35 mouse cellular contexts compared by ENCODE assay signal in the genomic region with DNA sequence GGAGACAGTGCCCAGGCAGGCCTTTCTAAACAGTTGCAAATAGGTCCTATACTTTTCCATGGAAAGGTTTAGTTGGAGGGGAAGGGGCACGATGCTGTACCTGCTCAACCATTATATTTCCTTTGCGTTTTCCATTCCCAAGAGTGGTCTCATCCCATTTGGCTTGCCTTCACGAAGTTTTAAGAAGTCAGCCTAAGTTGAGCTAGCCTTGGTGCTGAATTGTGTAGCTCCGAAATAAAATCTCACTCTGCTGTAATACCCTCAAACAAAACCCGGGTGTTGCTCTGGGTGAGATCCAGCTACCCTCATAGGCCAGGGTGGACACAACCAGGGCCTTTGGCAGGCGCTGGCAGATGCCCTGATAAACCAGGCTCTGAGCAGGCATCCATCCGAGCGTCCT. TPM values are rescaled to one million over a fixed set of nuclear protein-coding genes. Genes with fewer than 3 reads are reported as not detected.
A peak's percentile ranks its signal among the peaks of the same experiment; 100 is the strongest.
DNase-seq lines count a peak whose midpoint lies in the region; ATAC-seq and TF ChIP-seq lines count a peak whose summit lies in the region.
"Had no signal": no experiment of that assay in that cellular context is flagged by ENCODE, and none has a peak within 500 bp of the region (broad histone marks: within the 10 kb centered on the region; RNA-seq: fewer than 3 reads in every experiment).

No protein-coding gene starts in this region.

- TF ChIP-seq CTCF in E14TG2a.4 (conservative IDR thresholded peaks at IDR 0.05; ENCODE audit: low read length), result no peak

- peaks cover 17% of the 10 kb centered on the region for H3K4me1 ChIP-seq in E14TG2a.4 (replicated peaks; ENCODE audit: low read depth, low read length)
- H3K4me1 ChIP-seq in hindbrain, embryonic 14.5 days (replicated peaks; ENCODE audit: control insufficient read depth, insufficient read depth, low read length), result no peaks in the 10 kb centered on the region
- H3K4me1 ChIP-seq: embryonic facial prominence, embryonic 12.5 days; forebrain, embryonic 10.5 days; heart, embryonic 10.5 days; heart, embryonic 15.5 days; midbrain, embryonic 10.5 days; midbrain, embryonic 15.5 days; stomach, embryonic 15.5 days had no signal

- no peak overlapping the region for H3K27ac ChIP-seq in hindbrain, embryonic 14.5 days
- H3K27ac ChIP-seq: embryonic facial prominence, embryonic 12.5 days; forebrain, embryonic 10.5 days; forebrain, embryonic 15.5 days; heart, embryonic 10.5 days; heart, embryonic 15.5 days; hindbrain, postnatal 0 days; intestine, embryonic 15.5 days; limb, embryonic 15.5 days; liver, embryonic 14.5 days; midbrain, embryonic 10.5 days; midbrain, embryonic 15.5 days; neural tube, embryonic 15.5 days; stomach, embryonic 15.5 days had no signal

- H3K36me3 ChIP-seq in E14TG2a.4 (ENCODE audit: insufficient read depth, low read length), result no peaks in the 10 kb centered on the region
- H3K36me3 ChIP-seq in hindbrain, embryonic 14.5 days (replicated peaks; ENCODE audit: control insufficient read depth, insufficient read depth), result no peaks in the 10 kb centered on the region
- H3K36me3 ChIP-seq: embryonic facial prominence, embryonic 12.5 days; forebrain, embryonic 10.5 days; forebrain, embryonic 15.5 days; heart, embryonic 10.5 days; heart, embryonic 15.5 days; intestine, embryonic 15.5 days; limb, embryonic 15.5 days; midbrain, embryonic 10.5 days; midbrain, embryonic 15.5 days; neural tube, embryonic 15.5 days; stomach, embryonic 15.5 days had no signal

- no peak overlapping the region for H3K4me2 ChIP-seq in hindbrain, embryonic 14.5 days (replicated peaks)
- H3K4me2 ChIP-seq: embryonic facial prominence, embryonic 12.5 days; forebrain, embryonic 15.5 days; heart, embryonic 15.5 days; intestine, embryonic 15.5 days; limb, embryonic 15.5 days; midbrain, embryonic 15.5 days; neural tube, embryonic 15.5 days; stomach, embryonic 15.5 days had no signal

- no peak for ATAC-seq in hindbrain, embryonic 14.5 days (ENCODE audit: low FRiP score)
- no peak for ATAC-seq in cerebellum, adult (ENCODE audit: insufficient number of reproducible peaks, low FRiP score, low TSS enrichment)
- ATAC-seq: forebrain, embryonic 15.5 days; hindbrain, postnatal 0 days; intestine, embryonic 15.5 days; midbrain, embryonic 15.5 days had no signal

- H3K27me3 ChIP-seq in E14TG2a.4 (ENCODE audit: insufficient read depth, low read length), result peaks cover 29% of the 10 kb centered on the region
- no peaks in the 10 kb centered on the region for H3K27me3 ChIP-seq in hindbrain, embryonic 14.5 days (ENCODE audit: control insufficient read depth, insufficient read depth, low read length)
- H3K27me3 ChIP-seq: CH12.LX; forebrain, embryonic 15.5 days; limb, embryonic 15.5 days; midbrain, embryonic 15.5 days; neural tube, embryonic 15.5 days; stomach, embryonic 15.5 days had no signal

- DNase-seq in embryo, embryonic 10 days (ENCODE audit: low spot score), result peak; percentile 60
- DNase-seq in embryo, embryonic 9.5 days (ENCODE audit: extremely low spot score), result no peak
- DNase-seq in ZHBTc4 (ENCODE audit: low read depth, low spot score), result peak; percentile 9
- DNase-seq in forelimb bud, embryonic 11.5 days (ENCODE audit: low read depth, low spot score), result peak; percentile 35
- DNase-seq in hindbrain, embryonic 14.5 days (ENCODE audit: low spot score), result no peak
- DNase-seq: adrenal gland, adult 8-10 months; cerebellum, adult 8-10 months; cerebellum, postnatal 25 days; gastrocnemius, postnatal 10 days; kidney, adult 8-10 months; kidney, postnatal 10 days; lung, adult 2 months; retina, postnatal 1 day; right cerebral cortex, postnatal 14 days; thymus, postnatal 14 days had no signal

- WGBS in hindbrain, embryonic 14.5 days, result 61% methylated on average over 8 of the region's 8 CpGs

- no peaks in the 10 kb centered on the region for H3K9me3 ChIP-seq in E14TG2a.4 (ENCODE audit: low read length)
- H3K9me3 ChIP-seq in hindbrain, embryonic 14.5 days (ENCODE audit: control insufficient read depth, low read length), result no peaks in the 10 kb centered on the region
- H3K9me3 ChIP-seq: embryonic facial prominence, embryonic 12.5 days; forebrain, embryonic 10.5 days; forebrain, embryonic 15.5 days; heart, embryonic 10.5 days; heart, embryonic 15.5 days; intestine, embryonic 15.5 days; limb, embryonic 15.5 days; midbrain, embryonic 10.5 days; midbrain, embryonic 15.5 days; neural tube, embryonic 15.5 days; stomach, embryonic 15.5 days had no signal

- H3K4me3 ChIP-seq in E14TG2a.4 (replicated peaks; ENCODE audit: low read length), result peak overlapping the region; percentile 67
- H3K4me3 ChIP-seq in hindbrain, embryonic 14.5 days (replicated peaks; ENCODE audit: low read length), result no peak overlapping the region
- H3K4me3 ChIP-seq: embryonic facial prominence, embryonic 12.5 days; forebrain, embryonic 10.5 days; forebrain, embryonic 15.5 days; heart, embryonic 10.5 days; heart, embryonic 15.5 days; intestine, embryonic 15.5 days; limb, embryonic 15.5 days; midbrain, embryonic 10.5 days; midbrain, embryonic 15.5 days; neural tube, embryonic 15.5 days; stomach, embryonic 15.5 days had no signal

- no peak overlapping the region for H3K9ac ChIP-seq in hindbrain, embryonic 14.5 days
- H3K9ac ChIP-seq: embryonic facial prominence, embryonic 12.5 days; forebrain, embryonic 15.5 days; heart, embryonic 15.5 days; intestine, embryonic 15.5 days; limb, embryonic 15.5 days; liver, embryonic 14.5 days; midbrain, embryonic 15.5 days; neural tube, embryonic 15.5 days; stomach, embryonic 15.5 days had no signal

RNA-seq across cellular contexts. Expression of a gene that starts 25.3 kb away (rescaled TPM):
- polyA plus RNA-seq in hindbrain, embryonic 14.5 days (2014; fragmentation: Nextera tagmentation; extraction: Ambion mirVana), result 0.41 and 0.50 TPM in 2 replicates
- polyA plus RNA-seq: C2C12; intestine, embryonic 15.5 days; large intestine, adult 2 months; liver, embryonic 14.5 days; lung, adult 2 months; small intestine, adult 2 months; urinary bladder, adult 2 months had no signal

Comparison
In these comparisons a context has a peak if more than half of its experiments do, and no peak if none do; other contexts are left out.
1. DNase-seq: peak in embryo, embryonic 10 days (single experiment), ZHBTc4 (single experiment) and forelimb bud, embryonic 11.5 days (single experiment); none in embryo, embryonic 9.5 days (single experiment) and hindbrain, embryonic 14.5 days (single experiment).